Mouse (Mus musculus): ENCODE results near the gene Vcan. TPM values are rescaled to one million over a fixed set of nuclear protein-coding genes. Genes with fewer than 3 reads are reported as not detected.

Gene Vcan
- total RNA-seq, 2 experiments from 2014 or later: 37.0 to 41.0 TPM

GRCm38 (mm10) chr13:89653279-89653678, 89.0 kb downstream of the Vcan start:
- intact Hi-C loops (cut with DNase I): no loop called here
- no peak for DNase-seq (ENCODE audit: extremely low spot score in 1 of 2, low spot score in 2 of 2)

- intact Hi-C loops (cut with DNase I): no loop called here
- no peak for DNase-seq (ENCODE audit: extremely low spot score in 1 of 2, low spot score in 2 of 2)
Observed at GRCm38 (mm10) chr13:89652773-89653172, 89.5 kb downstream of the Vcan start.

- DNase-seq (ENCODE audit: extremely low spot score in 1 of 2, low spot score in 2 of 2): no peak
- intact Hi-C loops (cut with DNase I): no loop called here
Observed at GRCm38 (mm10) chr13:89645589-89645988, 96.7 kb downstream of the Vcan start.

- intact Hi-C loops (cut with DNase I): no loop called here
Observed at GRCm38 (mm10) chr13:89637012-89637411, 105.3 kb downstream of the Vcan start.

GRCm38 (mm10) chr13:89634137-89634683, 108.1 kb downstream of the Vcan start:
- intact Hi-C loops (cut with DNase I): loop anchor here (5.0 kb wide), 1 partner anchor 87 kb away; no protein-coding TSS in a partner anchor
- DNase-seq (ENCODE audit: extremely low spot score in 1 of 2, low spot score in 2 of 2): peak in 1 of 2 experiments; percentile 63

More at GRCm38 (mm10) chr13:89637012-89637411, 105.3 kb downstream of the Vcan start:
- DNase-seq (ENCODE audit: extremely low spot score in 1 of 2, low spot score in 2 of 2): no peak

- no peak for DNase-seq (ENCODE audit: extremely low spot score in 1 of 2, low spot score in 2 of 2)
- intact Hi-C loops (cut with DNase I): no loop called here
Observed at GRCm38 (mm10) chr13:89619064-89619463, 123.2 kb downstream of the Vcan start.

GRCm38 (mm10) chr13:89607399-89607798, 134.9 kb downstream of the Vcan start:
- no peak for DNase-seq (ENCODE audit: extremely low spot score in 1 of 2, low spot score in 2 of 2)
- intact Hi-C loops (cut with DNase I): no loop called here

Other genes starting within 250 kb of the Vcan start
- gene Hapln1, start 202.7 kb downstream of the Vcan start, total RNA-seq (2021): 10 to 100 TPM; 58.4 to 72.6 TPM